Mouse (Mus musculus) heart, embryonic 11.5 days (tissue): ENCODE results near the gene Myh10. TPM values are rescaled to one million over a fixed set of nuclear protein-coding genes. Genes with fewer than 3 reads are reported as not detected.

Experiments
- ATAC-seq: fragments of 200-750 bp; cut with Nextera tagmentation; replicated peaks from 2 replicates; pipeline ENCODE4 v1.8.0; 2017; ENCODE audit warnings: moderate library complexity; ENCODE audit not compliant: insufficient number of reproducible peaks, low FRiP score, low TSS enrichment
- H3K27ac ChIP-seq: fragments of 300-500 bp; sonication (generic); 2 replicates; pipeline ENCODE4 v1.5.1; 2014; ENCODE audit warnings: mild to moderate bottlenecking, low read depth, low read length
- H3K27me3 ChIP-seq: fragments of 300-500 bp; sonication (generic); 2 replicates; pipeline ENCODE4 v1.6.1; 2014; ENCODE audit warnings: mild to moderate bottlenecking, low read length, mixed read lengths; ENCODE audit not compliant: control insufficient read depth, insufficient read depth
- H3K36me3 ChIP-seq: fragments of 300-500 bp; sonication (generic); 2 replicates; pipeline ENCODE4 v1.6.1; 2014; ENCODE audit warnings: mild to moderate bottlenecking, low read length, moderate library complexity, mixed read lengths; ENCODE audit not compliant: control insufficient read depth, insufficient read depth
- H3K4me1 ChIP-seq: fragments of 300-500 bp; sonication (generic); 2 replicates; pipeline ENCODE4 v1.6.1; 2014; ENCODE audit warnings: low read length; ENCODE audit not compliant: control insufficient read depth, insufficient read depth
- H3K4me2 ChIP-seq: fragments of 300-500 bp; sonication (generic); 2 replicates; pipeline ENCODE4 v1.6.1; 2014; ENCODE audit warnings: mild to moderate bottlenecking, moderate library complexity
- H3K4me3 ChIP-seq: fragments of 300-500 bp; sonication (generic); 2 replicates; pipeline ENCODE4 v1.5.1; 2014; ENCODE audit warnings: low read depth, low read length
- H3K9ac ChIP-seq: fragments of 300-500 bp; sonication (generic); 2 replicates; pipeline ENCODE4 v1.6.1; 2014; ENCODE audit warnings: mild to moderate bottlenecking, low read depth, low read length, moderate library complexity
- H3K9me3 ChIP-seq: fragments of 300-500 bp; sonication (generic); replicated peaks from 2 replicates; pipeline ENCODE4 v1.6.1; 2016; ENCODE audit warnings: low read length; ENCODE audit not compliant: control insufficient read depth
- WGBS: fragments of 180-500 bp; shearing (Covaris S2); extraction: QIAGEN DNeasy Blood & Tissue Kit; methylation state at CpG from one replicate; pipeline ENCODE4 v1.1.7; 2014; ENCODE audit not compliant: insufficient replicate concordance; 5-methylcytosine and 5-hydroxymethylcytosine counted together
- polyA plus RNA-seq: library from polyadenylated mRNA; unstranded; fragments of >200 nt; fragmentation: Nextera tagmentation; extraction: Ambion mirVana; gene quantifications from 2 replicates; pipeline ENCODE4 v1.2.1, GENCODE M21; 2014

The Myh10 gene
- polyA plus RNA-seq, 1 experiment from 2014 or later, result 150 TPM

DNA sequence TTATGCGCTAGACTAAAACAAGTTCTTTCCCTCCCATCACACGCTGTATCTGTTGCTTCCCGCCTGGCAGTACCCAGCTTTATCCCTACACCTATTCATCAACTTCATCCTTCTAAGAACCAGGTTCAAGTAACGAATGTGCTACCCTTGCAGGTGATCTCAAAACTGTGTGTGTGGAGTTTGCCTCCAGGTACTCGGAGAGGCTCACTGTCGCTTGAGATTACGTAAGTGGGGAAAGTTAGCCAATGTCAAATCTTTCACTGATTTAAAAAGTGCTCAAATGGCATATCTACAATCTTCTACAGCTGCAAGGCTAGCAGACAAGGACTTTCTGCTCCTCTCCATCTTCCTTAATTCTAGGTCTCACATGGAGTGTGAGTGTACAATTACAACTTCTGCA, 159.5 kb downstream of the Myh10 start:
- Histone ChIP-seq H3K4me2 (peak overlapping the region; percentile 64), H3K9ac (0 out of 2 replicates have a peak overlapping the region, but pooled peaks have one; percentile 10), H3K4me3 (peak overlapping the region; percentile 8; the same call in 1 of the 2 replicates), H3K36me3 (no peaks in the 10 kb centered on the region; the same call in 1 of the 2 replicates), H3K27ac (no peak overlapping the region), H3K27me3 (no peaks in the 10 kb centered on the region), H3K9me3 (no peaks in the 10 kb centered on the region), H3K4me1 (peaks cover 18% of the 10 kb centered on the region)
- ATAC-seq, result no peak
- WGBS, result 84% methylated on average over 7 of the region's 7 CpGs

GRCm38 (mm10) chr11:68851644-68852485, 160.5 kb downstream of the Myh10 start:
- Histone ChIP-seq H3K4me3 (peak overlapping the region; percentile 99), H3K9me3 (no peaks in the 10 kb centered on the region), H3K27me3 (no peaks in the 10 kb centered on the region), H3K9ac (peak overlapping the region; percentile 96), H3K27ac (peak overlapping the region; percentile 99), H3K36me3 (no peaks in the 10 kb centered on the region; the same call in 1 of the 2 replicates), H3K4me1 (peaks cover 18% of the 10 kb centered on the region), H3K4me2 (peak overlapping the region; percentile 64)
- ATAC-seq, result no peak
- 3% methylated on average over 13 of the region's 13 CpGs for WGBS

DNA sequence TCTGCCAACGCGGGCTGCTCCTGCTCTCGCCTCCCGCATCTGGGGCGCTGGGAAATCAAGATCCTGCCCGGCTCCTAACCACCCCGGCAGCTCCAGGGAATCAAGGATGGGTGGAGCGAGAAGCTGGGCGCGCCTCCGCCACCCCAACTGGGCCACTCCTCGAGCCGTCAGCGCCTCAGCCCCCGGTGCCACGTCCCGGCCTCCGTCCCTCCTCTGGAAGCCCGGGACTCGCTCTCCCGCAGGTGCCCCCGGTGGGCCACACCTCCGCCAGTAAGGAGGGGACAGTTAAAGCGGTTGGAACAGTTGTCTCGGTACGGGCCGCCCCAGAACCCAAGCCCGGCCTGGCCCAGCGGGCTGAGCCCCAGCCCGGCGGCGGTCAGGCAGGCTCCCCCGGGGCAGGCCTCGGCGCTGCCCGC, 161.1 kb downstream of the Myh10 start:
- Histone ChIP-seq H3K4me2 (peak overlapping the region; percentile 64), H3K27ac (peak overlapping the region; percentile 99), H3K9me3 (no peaks in the 10 kb centered on the region), H3K4me3 (peak overlapping the region; percentile 99), H3K9ac (peak overlapping the region; percentile 96), H3K27me3 (no peaks in the 10 kb centered on the region), H3K4me1 (peaks cover 18% of the 10 kb centered on the region), H3K36me3 (no peaks in the 10 kb centered on the region; the same call in 1 of the 2 replicates)
- peak; percentile 47 for ATAC-seq
- WGBS, result under 1% methylated on average over 36 of the region's 36 CpGs

DNA sequence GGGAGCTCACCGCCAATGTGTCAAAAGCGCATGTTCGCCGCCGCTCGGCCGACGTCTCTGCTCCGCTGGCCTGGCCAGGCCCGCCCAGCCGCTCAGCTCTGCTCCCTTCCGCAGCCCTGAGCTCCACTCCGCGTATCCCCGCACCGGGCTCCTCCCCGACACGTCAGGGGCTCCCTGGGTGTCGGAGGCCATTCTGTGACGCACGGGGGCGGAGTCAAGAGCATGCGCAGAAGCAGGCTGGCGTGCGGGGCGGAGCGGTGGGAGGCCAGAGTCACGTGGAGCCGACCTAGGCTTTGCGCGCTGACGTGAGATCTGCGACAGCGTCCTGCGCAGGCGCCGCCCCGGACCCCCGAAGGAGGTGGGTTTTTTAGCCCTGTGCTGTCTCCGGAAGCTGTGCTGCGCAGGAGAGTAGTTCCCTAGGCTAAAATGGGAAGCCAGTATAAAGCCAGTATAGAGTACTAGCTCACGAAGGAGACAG, 161.6 kb downstream of the Myh10 start:
- no peaks in the 10 kb centered on the region for H3K27me3 ChIP-seq
- under 1% methylated on average over 42 of the region's 42 CpGs for WGBS
- H3K36me3 ChIP-seq, result no peaks in the 10 kb centered on the region; the same call in 1 of the 2 replicates
- H3K4me3 ChIP-seq, result peak overlapping the region; percentile 99
- ATAC-seq, result peak; percentile 98
- H3K9me3 ChIP-seq, result no peaks in the 10 kb centered on the region
- H3K27ac ChIP-seq, result peak overlapping the region; percentile 99
- H3K4me2 ChIP-seq, result peak overlapping the region; percentile 64
- peaks cover 18% of the 10 kb centered on the region for H3K4me1 ChIP-seq
- peak overlapping the region; percentile 96 for H3K9ac ChIP-seq

DNA sequence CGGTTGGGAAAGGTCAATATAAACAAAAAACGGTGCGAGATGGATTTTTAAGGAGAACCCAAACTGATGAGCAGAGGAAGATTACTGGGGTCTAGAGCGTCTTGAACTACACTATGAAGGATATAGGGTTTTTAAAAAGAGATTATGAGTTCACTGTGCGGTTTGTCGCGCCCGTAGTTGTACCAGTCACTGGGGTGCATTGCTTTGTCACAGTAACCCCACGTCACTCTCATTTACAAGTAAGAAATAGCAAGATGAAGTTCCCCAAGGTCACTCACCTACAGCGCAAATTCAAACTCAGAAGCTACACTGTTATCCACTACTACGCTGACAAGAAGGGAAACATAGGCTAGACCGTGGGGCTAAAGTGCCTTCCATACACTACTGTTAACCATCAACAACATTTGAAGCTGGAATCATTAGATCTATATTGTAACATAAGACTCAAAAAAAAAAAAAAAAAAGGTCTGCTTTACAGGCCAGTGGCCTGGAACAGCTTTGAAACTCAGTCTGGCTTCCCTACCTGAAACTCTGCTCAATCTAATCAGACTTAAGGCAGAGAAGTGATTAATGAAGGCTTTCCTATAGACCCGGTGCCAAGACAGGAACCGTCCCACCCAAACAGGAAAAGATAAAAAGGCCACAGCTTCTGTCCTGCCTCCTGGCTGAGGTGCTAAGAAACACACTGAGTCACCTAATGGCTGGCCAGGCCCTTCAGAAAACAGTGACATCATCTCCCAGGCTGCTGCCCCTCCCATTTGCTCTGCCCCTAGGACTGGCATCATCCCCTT, 162.4 kb downstream of the Myh10 start:
- 0 out of 2 replicates have a peak, but pooled peaks have one; percentile 6 for ATAC-seq
- Histone ChIP-seq H3K4me3 (peak overlapping the region; percentile 99), H3K36me3 (no peaks in the 10 kb centered on the region), H3K27me3 (no peaks in the 10 kb centered on the region), H3K9me3 (no peaks in the 10 kb centered on the region), H3K4me2 (peak overlapping the region; percentile 64), H3K27ac (peak overlapping the region; percentile 99), H3K4me1 (peaks cover 18% of the 10 kb centered on the region), H3K9ac (peak overlapping the region; percentile 65)
- 32% methylated on average over 14 of the region's 14 CpGs for WGBS

DNA sequence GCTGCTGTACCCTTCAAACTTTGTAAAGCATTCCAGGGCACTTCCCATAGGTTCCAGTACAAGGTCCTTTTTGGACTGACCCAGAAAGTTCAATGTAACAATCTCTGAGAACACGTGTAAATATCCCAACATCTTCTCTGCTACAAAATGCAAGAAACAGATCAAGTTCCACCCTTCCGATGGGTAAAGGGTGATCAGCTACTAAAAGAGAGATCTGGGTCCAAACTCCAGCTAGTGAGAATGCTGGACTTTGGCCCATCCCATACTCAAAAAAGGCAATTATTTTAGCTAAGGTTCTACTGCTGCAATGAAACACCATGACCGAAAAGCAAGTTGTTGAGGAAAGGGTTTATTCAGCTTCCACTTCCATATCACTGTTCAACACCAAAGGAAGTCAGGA, 163.3 kb downstream of the Myh10 start:
- no peaks in the 10 kb centered on the region for H3K36me3 ChIP-seq
- H3K4me2 ChIP-seq, result no peak overlapping the region
- 81% methylated on average over 3 of the region's 3 CpGs for WGBS
- ATAC-seq, result no peak
- 0 out of 2 replicates have a peak overlapping the region, but pooled peaks have one; percentile 5 for H3K27ac ChIP-seq
- no peak overlapping the region for H3K4me3 ChIP-seq
- no peaks in the 10 kb centered on the region for H3K9me3 ChIP-seq
- no peaks in the 10 kb centered on the region for H3K27me3 ChIP-seq
- H3K9ac ChIP-seq, result no peak overlapping the region
- peaks cover 18% of the 10 kb centered on the region for H3K4me1 ChIP-seq

DNA sequence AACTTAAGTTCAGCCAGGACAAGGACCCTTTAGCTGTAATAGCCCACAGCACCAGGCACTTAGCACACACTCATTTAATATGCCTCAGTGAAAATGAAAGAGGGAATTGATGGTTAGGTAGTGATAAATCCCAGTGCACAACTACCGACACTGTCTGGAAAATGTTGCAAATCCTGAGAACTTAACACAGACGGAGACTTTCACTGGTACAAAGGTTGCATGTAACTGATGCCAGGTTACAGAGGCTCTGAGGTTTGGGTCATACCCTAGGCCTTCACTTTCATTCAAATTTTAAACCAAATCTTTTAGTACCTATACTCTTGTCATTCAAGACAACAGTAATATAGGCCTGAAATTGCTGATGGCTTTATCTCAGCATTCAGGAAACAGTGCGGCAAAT, 166.0 kb downstream of the Myh10 start:
- Histone ChIP-seq H3K27ac (no peak overlapping the region), H3K4me1 (peaks cover 11% of the 10 kb centered on the region), H3K27me3 (no peaks in the 10 kb centered on the region), H3K9me3 (no peaks in the 10 kb centered on the region), H3K4me2 (no peak overlapping the region), H3K9ac (no peak overlapping the region), H3K4me3 (no peak overlapping the region), H3K36me3 (no peaks in the 10 kb centered on the region)
- 80% methylated on average over 3 of the region's 3 CpGs for WGBS
- ATAC-seq, result no peak

DNA sequence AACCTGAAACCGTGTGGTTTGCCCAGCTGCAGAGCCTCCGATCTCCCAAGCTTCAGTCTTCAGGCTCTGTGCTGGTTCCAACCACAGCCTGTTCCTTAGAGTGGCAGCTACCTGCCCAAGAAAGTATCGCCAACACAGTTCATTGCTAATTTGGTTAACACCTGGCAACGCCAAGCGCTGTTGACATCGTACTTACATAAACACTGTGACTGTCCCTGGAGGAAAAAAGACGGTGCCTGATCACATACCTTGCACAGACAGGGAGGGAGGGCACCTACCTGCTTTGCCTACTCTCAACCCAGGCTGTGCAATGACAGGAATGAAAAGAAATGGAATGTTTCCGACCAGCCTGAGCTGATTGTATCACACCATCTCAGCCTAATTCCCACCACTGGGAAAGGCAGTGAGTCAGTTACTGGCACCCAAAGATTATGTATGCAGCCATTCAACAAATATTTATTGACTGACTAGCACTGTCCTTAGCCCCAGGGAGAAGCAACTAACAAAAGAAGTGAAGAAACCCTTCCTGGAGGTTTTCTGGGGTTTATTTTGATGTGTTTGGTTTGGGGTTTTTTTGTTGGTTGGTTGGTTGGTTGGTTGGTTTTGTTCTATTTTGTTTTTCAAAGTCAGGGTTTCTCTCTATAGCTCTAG, 168.7 kb downstream of the Myh10 start:
- 65% methylated on average over 8 of the region's 8 CpGs for WGBS
- H3K27ac ChIP-seq, result no peak overlapping the region
- no peak for ATAC-seq
- no peaks in the 10 kb centered on the region for H3K9me3 ChIP-seq
- H3K4me1 ChIP-seq, result no peaks in the 10 kb centered on the region; the same call in 1 of the 2 replicates
- H3K9ac ChIP-seq, result no peak overlapping the region
- no peak overlapping the region for H3K4me3 ChIP-seq
- no peak overlapping the region for H3K4me2 ChIP-seq
- no peaks in the 10 kb centered on the region for H3K27me3 ChIP-seq
- no peaks in the 10 kb centered on the region for H3K36me3 ChIP-seq
